Mouse (Mus musculus) embryonic facial prominence, embryonic 13.5 days (tissue): ENCODE data around the gene Fpr3. TPM values are rescaled to one million over a fixed set of nuclear protein-coding genes. Genes with fewer than 3 reads are reported as not detected.

Experiments used
- polyA plus RNA-seq: library from polyadenylated mRNA; unstranded; fragments of >200 nt; fragmentation: Nextera tagmentation; extraction: Ambion mirVana; gene quantifications from 2 replicates; pipeline ENCODE4 v1.2.1, GENCODE M21; 2015

The Fpr3 gene
- polyA plus RNA-seq, 1 experiment from 2014 or later, result not detected

Other genes with a start within 250 kb of the Fpr3 start
- not detected in 2 replicates for gene Vmn2r90, start 184.1 kb upstream of the Fpr3 start, polyA plus RNA-seq
- gene Spaca6, start 60.7 kb upstream of the Fpr3 start, polyA plus RNA-seq, result 51.9 and 52.6 TPM in 2 replicates
- 1.3 and 1.6 TPM in 2 replicates for gene Has1, start 32.6 kb upstream of the Fpr3 start, polyA plus RNA-seq
- 0.19 TPM in 1 of 2 replicates, not detected in the other for gene Fpr1, start 3.9 kb upstream of the Fpr3 start, polyA plus RNA-seq
- not detected in 2 replicates for gene Fpr2, start within 50 bp of the Fpr3 start, polyA plus RNA-seq
- not detected in 2 replicates for gene Fpr-rs4, start 133.9 kb downstream of the Fpr3 start, polyA plus RNA-seq
- 0.03 TPM in 1 of 2 replicates, not detected in the other for gene Vmn2r124, start 161.6 kb downstream of the Fpr3 start, polyA plus RNA-seq
- not detected in 2 replicates for gene Vmn2r91, start 197.2 kb downstream of the Fpr3 start, polyA plus RNA-seq